Mouse (Mus musculus) ES-E14 (cell line): ENCODE results near the gene Nr2c1.

ENCODE experiments used
- CHD2 ChIP-seq: IDR thresholded peaks from 2 replicates; pipeline ENCODE4 v1.6.1; 2014; ENCODE audit warnings: mild to moderate bottlenecking, low read depth, low read length, inconsistent platforms
- HCFC1 ChIP-seq: IDR thresholded peaks from 2 replicates; pipeline ENCODE4 v1.6.1; 2012; ENCODE audit warnings: low read length, inconsistent platforms, borderline replicate concordance; ENCODE audit not compliant: insufficient read depth
- MAFK ChIP-seq: IDR thresholded peaks from 2 replicates; pipeline ENCODE4 v1.6.1; 2014; ENCODE audit warnings: mild to moderate bottlenecking, low read depth, low read length, inconsistent platforms; ENCODE audit not compliant: insufficient read depth
- ZC3H11A ChIP-seq: IDR thresholded peaks from 2 replicates; pipeline ENCODE4 v1.6.1; 2012; ENCODE audit warnings: low read depth, mild to moderate bottlenecking, inconsistent platforms, low read length, borderline replicate concordance
- ZNF384 ChIP-seq: IDR thresholded peaks from 2 replicates; pipeline ENCODE4 v1.6.1; 2012; ENCODE audit warnings: low read depth, low read length, inconsistent platforms

DNA sequence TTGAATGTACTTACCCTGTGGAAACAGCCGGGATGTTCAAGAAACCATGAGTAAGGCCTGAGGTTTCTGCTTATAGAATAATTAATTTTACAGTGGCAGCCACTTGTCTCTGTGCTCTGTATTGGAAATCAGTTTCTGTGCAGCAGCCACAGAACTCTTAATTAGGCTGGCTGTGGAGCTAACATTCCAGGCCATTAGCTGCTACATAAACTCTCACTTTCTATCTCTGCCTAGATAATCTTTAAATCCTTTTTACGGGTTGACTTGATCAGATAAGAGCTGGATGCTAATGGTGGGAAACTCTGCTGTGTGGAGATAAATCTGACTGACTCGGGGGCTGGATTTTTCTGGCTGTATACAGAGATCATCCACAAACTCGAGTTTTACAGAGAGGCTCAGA is 35.4 kb downstream of the Nr2c1 start:
- TF ChIP-seq ZNF384 (no peak), CHD2 (no peak), ZC3H11A (no peak), HCFC1 (no peak), MAFK (no peak)
